Mouse (Mus musculus) CH12.LX (cell line): ENCODE measurements around the gene Cinp. TPM values are rescaled to one million over a fixed set of nuclear protein-coding genes. Genes with fewer than 3 reads are reported as not detected.
A peak's percentile ranks its signal among the peaks of the same experiment; 100 is the strongest.

ENCODE experiments used
- DNase-seq: peaks from one replicate; pipeline ENCODE4 v3.0.0-alpha.2; 2013; ENCODE audit errors: extremely low read depth
- H3K27ac ChIP-seq: 2 replicates; pipeline ENCODE4 v1.5.1; 2012; ENCODE audit warnings: low read depth, mild to moderate bottlenecking, control low read depth, moderate library complexity; ENCODE audit not compliant: insufficient read depth
- H3K27me3 ChIP-seq: replicated peaks from 2 replicates; pipeline ENCODE3; 2012; ENCODE audit warnings: inconsistent platforms
- H3K36me3 ChIP-seq, 2 experiments: replicated peaks in 1 of 2; 2 replicates each; pipeline versions ENCODE3 to v1.6.1; 2012; ENCODE audit warnings: inconsistent platforms in 1 of 2, low read length in 1 of 2, mild to moderate bottlenecking in 1 of 2, mixed read lengths in 1 of 2, moderate library complexity in 1 of 2; ENCODE audit not compliant: control insufficient read depth in 1 of 2, insufficient read depth in 1 of 2
- H3K4me1 ChIP-seq, 2 experiments: 2 replicates each; pipeline ENCODE4 v1.6.1; 2012; ENCODE audit warnings: inconsistent platforms in 1 of 2, moderate library complexity in 1 of 2; ENCODE audit not compliant: insufficient read depth in 2 of 2, control insufficient read depth in 1 of 2
- H3K4me2 ChIP-seq: 2 replicates; pipeline ENCODE4 v1.6.1; 2012; ENCODE audit warnings: low read depth, mild to moderate bottlenecking, control low read depth; ENCODE audit not compliant: poor library complexity, insufficient read depth, severe bottlenecking
- H3K4me3 ChIP-seq, 3 experiments: fragments of 150-350 bp in 1 of 3; sonication (generic) in 1 of 3; replicated peaks in 1 of 3; 2 replicates each; pipeline versions ENCODE3 to v1.5.1; 2011 to 2012; ENCODE audit warnings: low read depth in 2 of 3, low read length in 2 of 3, mild to moderate bottlenecking in 2 of 3, moderate library complexity in 2 of 3, control low read depth in 1 of 3, improper control_type of control experiment in 1 of 3, inconsistent platforms in 1 of 3, mixed read lengths in 1 of 3; ENCODE audit not compliant: poor library complexity in 1 of 3
- H3K79me2 ChIP-seq: replicated peaks from 2 replicates; pipeline ENCODE4 v1.6.1; 2012; ENCODE audit warnings: mild to moderate bottlenecking, moderate library complexity; ENCODE audit not compliant: control insufficient read depth, poor library complexity, insufficient read depth, severe bottlenecking; ENCODE audit errors: extremely low read depth
- H3K9ac ChIP-seq: 2 replicates; pipeline ENCODE4 v1.6.1; 2012; ENCODE audit warnings: low read depth, mild to moderate bottlenecking, control low read depth, moderate library complexity; ENCODE audit not compliant: insufficient read depth
- H3K9me3 ChIP-seq: replicated peaks from 2 replicates; pipeline ENCODE3; 2012; ENCODE audit warnings: low read length, inconsistent platforms, mixed read lengths
- BHLHE40 ChIP-seq: IDR thresholded peaks from 2 replicates; pipeline ENCODE4 v1.6.1; 2011; ENCODE audit warnings: mild to moderate bottlenecking, low read depth, low read length, improper control_type of control experiment
- CHD2 ChIP-seq: IDR thresholded peaks from 2 replicates; pipeline ENCODE4 v1.6.1; 2011; ENCODE audit warnings: low read length, improper control_type of control experiment
- CTCF ChIP-seq, 2 experiments: IDR thresholded peaks in 1 of 2; conservative IDR thresholded peaks in 1 of 2; 2 replicates each; pipeline ENCODE4 v1.5.1; 2011 to 2012; ENCODE audit warnings: low read depth in 2 of 2, low read length in 2 of 2, improper control_type of control experiment in 1 of 2, inconsistent platforms in 1 of 2, mild to moderate bottlenecking in 1 of 2, moderate library complexity in 1 of 2
- E2F4 ChIP-seq: IDR thresholded peaks from 2 replicates; pipeline ENCODE4 v1.6.1; 2011; ENCODE audit warnings: low read depth, low read length, improper control_type of control experiment; ENCODE audit not compliant: insufficient replicate concordance
- ELF1 ChIP-seq: IDR thresholded peaks from 2 replicates; pipeline ENCODE4 v1.6.1; 2014; ENCODE audit warnings: low read depth, mild to moderate bottlenecking, inconsistent platforms, low read length, improper control_type of control experiment
- EP300 ChIP-seq: IDR thresholded peaks from 2 replicates; pipeline ENCODE4 v1.6.1; 2011; ENCODE audit warnings: low read length, improper control_type of control experiment
- HCFC1 ChIP-seq: IDR thresholded peaks from 2 replicates; pipeline ENCODE4 v1.6.1; 2012; ENCODE audit warnings: low read depth, mild to moderate bottlenecking, inconsistent platforms, low read length, improper control_type of control experiment
- IRF4 ChIP-seq: IDR thresholded peaks from 2 replicates; pipeline ENCODE4 v1.6.1; 2014; ENCODE audit warnings: low read depth, mild to moderate bottlenecking, inconsistent platforms, low read length, improper control_type of control experiment
- JUN ChIP-seq: IDR thresholded peaks from 2 replicates; pipeline ENCODE4 v1.6.1; 2011; ENCODE audit warnings: low read depth, mild to moderate bottlenecking, low read length, improper control_type of control experiment, moderate library complexity; ENCODE audit not compliant: insufficient read depth
- JUND ChIP-seq: conservative IDR thresholded peaks from 2 replicates; pipeline ENCODE4 v1.6.1; 2011; ENCODE audit warnings: low read depth, low read length, improper control_type of control experiment
- KAT2A ChIP-seq: IDR thresholded peaks from 2 replicates; pipeline ENCODE4 v1.6.1; 2012; ENCODE audit warnings: low read length, improper control_type of control experiment, inconsistent platforms; ENCODE audit not compliant: insufficient replicate concordance
- MAFK ChIP-seq: IDR thresholded peaks from 2 replicates; pipeline ENCODE4 v1.6.1; 2011; ENCODE audit warnings: low read length, improper control_type of control experiment; ENCODE audit not compliant: insufficient replicate concordance
- MAX ChIP-seq: IDR thresholded peaks from 2 replicates; pipeline ENCODE4 v1.6.1; 2011; ENCODE audit warnings: low read length, improper control_type of control experiment
- MAZ ChIP-seq: IDR thresholded peaks from 2 replicates; pipeline ENCODE4 v1.6.1; 2012; ENCODE audit warnings: low read depth, mild to moderate bottlenecking, inconsistent platforms, low read length, improper control_type of control experiment, moderate library complexity
- MXI1 ChIP-seq: IDR thresholded peaks from 2 replicates; pipeline ENCODE4 v1.6.1; 2011; ENCODE audit warnings: mild to moderate bottlenecking, low read depth, low read length, improper control_type of control experiment
- MYC ChIP-seq: IDR thresholded peaks from 2 replicates; pipeline ENCODE4 v1.6.1; 2011; ENCODE audit warnings: low read depth, mild to moderate bottlenecking, improper control_type of control experiment, low read length
- NELFE ChIP-seq: IDR thresholded peaks from 2 replicates; pipeline ENCODE4 v1.6.1; 2011; ENCODE audit warnings: low read depth, low read length, improper control_type of control experiment
- NRF1 ChIP-seq: IDR thresholded peaks from 2 replicates; pipeline ENCODE4 v1.6.1; 2014; ENCODE audit warnings: low read depth, mild to moderate bottlenecking, inconsistent platforms, low read length, improper control_type of control experiment, moderate library complexity
- PAX5 ChIP-seq: IDR thresholded peaks from 2 replicates; pipeline ENCODE4 v1.6.1; 2012; ENCODE audit warnings: low read length, inconsistent platforms, mixed read lengths
- POLR2A ChIP-seq: IDR thresholded peaks from 2 replicates; pipeline ENCODE4 v1.6.1; 2011; ENCODE audit warnings: low read depth, mild to moderate bottlenecking, improper control_type of control experiment, low read length
- SIN3A ChIP-seq: IDR thresholded peaks from 2 replicates; pipeline ENCODE4 v1.6.1; 2012; ENCODE audit warnings: low read length, improper control_type of control experiment, inconsistent platforms
- TBP ChIP-seq: conservative IDR thresholded peaks from 2 replicates; pipeline ENCODE4 v1.6.1; 2011; ENCODE audit warnings: low read depth, low read length, improper control_type of control experiment
- UBTF ChIP-seq: IDR thresholded peaks from 2 replicates; pipeline ENCODE4 v1.6.1; 2012; ENCODE audit warnings: low read depth, mild to moderate bottlenecking, inconsistent platforms, low read length, improper control_type of control experiment, moderate library complexity
- USF1 ChIP-seq: IDR thresholded peaks from 2 replicates; pipeline ENCODE4 v1.6.1; 2014; ENCODE audit warnings: low read depth, mild to moderate bottlenecking, inconsistent platforms, low read length, improper control_type of control experiment
- USF2 ChIP-seq: conservative IDR thresholded peaks from 2 replicates; pipeline ENCODE4 v1.6.1; 2011; ENCODE audit warnings: low read depth, low read length, improper control_type of control experiment
- ZC3H11A ChIP-seq: IDR thresholded peaks from 2 replicates; pipeline ENCODE4 v1.6.1; 2012; ENCODE audit warnings: low read depth, mild to moderate bottlenecking, inconsistent platforms, low read length, improper control_type of control experiment
- ZMIZ1 ChIP-seq: IDR thresholded peaks from 2 replicates; pipeline ENCODE4 v1.6.1; 2012; ENCODE audit warnings: low read depth, mild to moderate bottlenecking, inconsistent platforms, low read length, improper control_type of control experiment
- ZNF384 ChIP-seq: IDR thresholded peaks from 2 replicates; pipeline ENCODE4 v1.6.1; 2012; ENCODE audit warnings: low read depth, low read length, improper control_type of control experiment, inconsistent platforms
- dilution Hi-C: fragments of 300-500 bp; cut with MboI; formaldehyde crosslinking; loops from 2 replicates; pipeline ENCODE4 v1.14.3; 2020; ENCODE audit warnings: low sequenced_read_pairs; ENCODE audit not compliant: extremely low pct_unique_long_range_greater_than_20kb, extremely low pct_ligation_motif_present
- in situ Hi-C: fragments of 300-500 bp; cut with MboI; formaldehyde crosslinking; loops from 3 replicates; pipeline ENCODE4 v1.14.3; 2019; ENCODE audit warnings: low sequenced_read_pairs, low pct_ligation_motif_present, low pct_unique_long_range_greater_than_20kb, mixed read lengths
- polyA plus RNA-seq: library from polyadenylated mRNA; unstranded; fragments of >175 nt; gene quantifications from 2 replicates; pipeline ENCODE4 v1.2.1, GENCODE M21; 2012; ENCODE audit warnings: low read depth; ENCODE audit not compliant: insufficient read length
- total RNA-seq, 2 experiments: library from RNA; depleted of rRNA; stranded (reverse); fragments of 300-350 nt in 1 of 2; fragments of >200 nt in 1 of 2; gene quantifications; 2 replicates each; pipeline ENCODE4 v1.2.3; 2012 to 2014

The Cinp gene
- total and polyA plus RNA-seq, 3 experiments = 114 to 164 (median 135) TPM

GRCm38 (mm10) chr12:110840348-110841198 lies 48.4 kb downstream of the Cinp start, which contains the start of gene Mok:
Gene Mok (minus strand): TSS chr12:110840939.
- H3K9me3 ChIP-seq = no peaks in the 10 kb centered on the region
- H3K4me2 ChIP-seq = peak within 1 kb of the TSS; percentile 73
- TF ChIP-seq SIN3A (peak; percentile 26; the same call in 1 of the 2 replicates), ZMIZ1 (no peak), MAFK (no peak), USF2 (no peak), POLR2A (peak; percentile 51; the same call in 1 of the 2 replicates), JUN (no peak), KAT2A (no peak), TBP (peak; percentile 94), ELF1 (0 out of 2 replicates have a peak, but pooled peaks have one; percentile 15), MAZ (0 out of 2 replicates have a peak, but pooled peaks have one; percentile 44), NELFE (peak; percentile 73), HCFC1 (peak; percentile 65), NRF1 (peak; percentile 96), MXI1 (peak; percentile 95), MAX (no peak)
- H3K4me1 ChIP-seq = peaks cover 3 to 41% of the 10 kb centered on the region in 2 experiments; a peak in 2 of 4 replicates
- peak within 1 kb of the TSS; percentile 63 to 81 (median 67) for H3K4me3 ChIP-seq
- DNase-seq = peak; percentile 94
- H3K79me2 ChIP-seq = no peaks in the 10 kb centered on the region
- in situ Hi-C loops = loop anchor here (5.0 to 10.0 kb wide), 3 partner anchors 106 to 423 kb away; partner anchors contain the start of gene Wdr20
- no peaks in the 10 kb centered on the region for H3K36me3 ChIP-seq
- no peak within 1 kb of the TSS for H3K27ac ChIP-seq
- dilution Hi-C loops = no loop called here
- peaks cover 10% of the 10 kb centered on the region for H3K27me3 ChIP-seq
- peak within 1 kb of the TSS; percentile 42; the same call in 1 of the 2 replicates for H3K9ac ChIP-seq

- no peak for DNase-seq
- no peak for TF ChIP-seq CTCF (conservative IDR thresholded peaks at IDR 0.05 in 1 of 2, IDR thresholded peaks at IDR 0.05 in 1 of 2; ENCODE audit: low read depth in 2 of 2, low read length in 2 of 2)
- no peak for TF ChIP-seq JUND
- no peak for TF ChIP-seq PAX5
- no peak for TF ChIP-seq IRF4
- TF ChIP-seq BHLHE40 = no peak
- no peak for TF ChIP-seq POLR2A
- no peak for TF ChIP-seq HCFC1
- TF ChIP-seq CHD2 = no peak
- TF ChIP-seq ELF1 = no peak
- TF ChIP-seq ZC3H11A = no peak
- TF ChIP-seq USF1 = no peak
- TF ChIP-seq UBTF = no peak
- TF ChIP-seq ZNF384 = no peak
- no peak for TF ChIP-seq EP300
- TF ChIP-seq E2F4 = no peak
- no peak for TF ChIP-seq MYC
- no peak for TF ChIP-seq ZMIZ1
- no peaks in the 10 kb centered on the region for H3K79me2 ChIP-seq
- H3K36me3 ChIP-seq = no peaks in the 10 kb centered on the region
- peaks cover 10% of the 10 kb centered on the region for H3K27me3 ChIP-seq
- H3K4me2 ChIP-seq = no peak overlapping the region
- H3K27ac ChIP-seq = no peak overlapping the region
- dilution Hi-C loops (no loop called here), in situ Hi-C loops (no loop called here)
- H3K4me3 ChIP-seq = no peak overlapping the region
- no peaks in the 10 kb centered on the region for H3K9me3 ChIP-seq
- peaks cover 0 to 34% of the 10 kb centered on the region in 2 experiments; a peak in 2 of 4 replicates for H3K4me1 ChIP-seq
- H3K9ac ChIP-seq = no peak overlapping the region
These were observed 51.1 kb downstream of the Cinp start for GRCm38 (mm10) chr12:110837850-110838249.
